Mouse (Mus musculus) adrenal gland, postnatal 10 days (tissue): ENCODE results near the gene 9630041A04Rik. TPM values are rescaled to one million over a fixed set of nuclear protein-coding genes. Genes with fewer than 3 reads are reported as not detected.

Experiments used
- DNase-seq: peaks from one replicate; pipeline ENCODE4 v3.0.0; 2021; ENCODE audit warnings: mixed read lengths
- total RNA-seq, 2 experiments: library from RNA; stranded (reverse); gene quantifications; 2 replicates each; pipeline ENCODE4 v1.2.3; 2021

Gene 9630041A04Rik
- total RNA-seq, 2 experiments from 2014 or later: not detected

DNA sequence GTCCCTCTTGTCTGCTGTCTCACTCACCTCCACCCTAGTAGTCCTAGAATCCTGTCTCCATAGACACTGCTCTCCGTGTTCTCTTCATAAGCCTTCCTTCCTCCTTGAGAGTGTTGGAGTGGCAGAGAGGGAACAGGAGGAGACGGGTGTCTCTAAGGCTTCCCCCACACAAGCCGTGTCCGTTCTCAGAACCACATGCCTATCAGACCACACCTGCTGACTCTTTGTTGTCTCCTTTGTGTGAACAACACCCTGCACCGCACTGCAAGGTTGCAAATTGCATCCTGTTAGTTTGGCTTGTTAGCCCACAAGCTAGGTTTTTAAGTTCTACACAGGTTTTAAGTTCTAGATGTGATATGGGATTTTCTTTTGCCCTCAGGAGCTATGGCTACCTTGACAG is 57.7 kb downstream of the 9630041A04Rik start:
- DNase-seq: no peak

DNA sequence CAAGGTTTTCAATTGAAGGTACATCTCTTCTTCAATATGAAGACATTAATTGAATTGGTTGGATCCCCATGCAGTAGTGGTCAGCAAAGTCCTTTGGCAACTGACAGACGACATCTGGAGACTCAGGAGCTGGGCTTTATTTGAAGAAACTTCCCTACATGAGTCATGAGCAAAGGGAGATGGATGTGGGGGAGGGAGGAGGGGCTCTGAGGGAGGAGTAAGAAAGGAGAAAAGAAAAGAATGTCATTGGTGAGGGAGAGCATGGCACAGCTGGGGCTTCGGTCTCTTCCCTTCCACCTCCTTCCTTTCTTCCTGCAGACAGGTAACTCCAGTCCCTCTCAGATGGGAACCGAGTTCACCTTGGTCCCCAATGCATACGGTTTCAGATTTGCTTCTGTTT is 61.2 kb downstream of the 9630041A04Rik start:
- DNase-seq: no peak

DNA sequence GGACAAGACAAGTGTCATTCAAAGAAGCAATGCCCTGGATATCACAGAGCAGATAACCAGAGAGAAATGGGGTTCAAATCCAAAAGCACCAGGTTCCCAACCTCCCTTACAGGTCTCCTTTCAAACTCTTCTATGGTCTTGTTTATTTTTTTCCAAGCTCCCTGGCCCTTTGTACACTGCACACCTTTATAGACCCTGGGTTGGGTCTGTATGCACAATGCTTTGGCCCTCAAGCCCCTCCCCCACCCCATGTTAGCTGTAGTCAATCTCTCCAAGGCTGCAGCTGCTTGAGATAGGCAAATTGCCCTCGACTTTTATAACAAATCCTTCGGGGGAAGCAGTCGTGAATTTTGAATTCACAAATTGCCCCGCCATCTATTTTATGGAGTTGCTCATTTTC is 63.2 kb downstream of the 9630041A04Rik start:
- DNase-seq: no peak

DNA sequence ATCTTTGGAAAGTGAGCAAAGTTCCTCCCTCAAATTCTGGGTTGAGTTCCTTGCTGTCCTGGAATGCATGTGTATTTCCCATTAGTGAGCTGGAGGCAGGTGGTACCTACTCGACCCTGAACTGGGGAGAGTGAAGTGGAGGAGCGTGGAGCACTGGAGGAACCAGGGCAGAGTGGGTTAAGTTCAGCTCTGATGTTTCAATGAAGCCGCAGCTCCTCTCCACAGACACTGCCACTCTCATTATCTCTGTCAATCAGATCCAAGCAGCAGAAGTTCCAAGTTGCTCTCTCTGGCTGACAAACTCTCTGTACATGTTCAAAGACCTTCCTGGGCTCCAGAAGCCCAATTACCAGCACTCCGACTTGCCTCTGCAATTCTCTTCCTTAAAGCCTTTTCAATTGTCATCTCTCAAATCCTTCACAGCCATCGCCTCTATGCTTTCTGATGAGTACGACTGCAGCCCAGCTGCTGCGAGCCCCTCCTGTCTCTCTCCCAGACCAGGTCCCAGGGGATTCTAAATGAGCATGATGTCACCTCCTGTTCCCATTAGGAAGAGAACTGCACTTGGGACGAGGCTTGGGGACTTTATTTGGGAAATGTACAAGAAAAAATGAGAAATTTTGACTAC is 72.4 kb downstream of the 9630041A04Rik start:
- no peak for DNase-seq

DNA sequence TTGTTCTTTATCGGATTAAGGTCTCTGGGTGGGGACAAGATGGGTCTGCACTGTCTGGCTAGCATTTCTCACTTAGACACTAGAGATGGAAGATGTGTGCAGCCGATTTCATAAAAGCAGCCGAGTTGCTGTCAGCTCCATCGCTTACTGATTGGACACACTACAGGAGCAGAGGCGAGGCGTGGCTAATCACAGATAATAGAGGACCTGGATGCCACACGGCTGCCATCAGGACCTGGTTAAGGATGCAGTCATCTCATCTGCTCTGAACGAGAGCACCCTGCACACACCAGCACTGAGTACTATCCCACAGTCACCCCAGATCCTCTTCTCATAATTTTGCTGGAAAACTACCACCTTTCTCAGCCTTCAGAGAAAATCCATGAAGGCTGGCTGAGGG is 73.2 kb downstream of the 9630041A04Rik start:
- no peak for DNase-seq

DNA sequence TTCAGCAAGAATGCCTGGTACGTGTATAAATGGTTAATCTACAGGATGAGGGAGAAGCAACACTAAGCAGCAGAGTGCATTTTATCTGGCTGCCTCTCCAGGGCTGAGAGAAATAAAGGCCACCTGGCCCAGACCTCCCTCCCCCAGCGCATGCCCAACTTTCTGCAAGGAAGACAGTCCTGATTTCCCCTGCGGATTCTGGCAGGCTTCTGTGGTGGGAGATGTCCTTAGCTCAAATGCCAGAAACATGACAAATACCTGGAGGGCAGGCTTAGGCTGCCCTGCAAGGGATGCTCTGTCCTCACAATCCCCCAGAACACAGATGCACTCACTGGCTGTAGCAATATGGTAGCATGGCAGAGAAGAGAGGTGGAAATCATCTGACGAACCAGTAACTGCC is 76.4 kb downstream of the 9630041A04Rik start:
- no peak for DNase-seq

DNA sequence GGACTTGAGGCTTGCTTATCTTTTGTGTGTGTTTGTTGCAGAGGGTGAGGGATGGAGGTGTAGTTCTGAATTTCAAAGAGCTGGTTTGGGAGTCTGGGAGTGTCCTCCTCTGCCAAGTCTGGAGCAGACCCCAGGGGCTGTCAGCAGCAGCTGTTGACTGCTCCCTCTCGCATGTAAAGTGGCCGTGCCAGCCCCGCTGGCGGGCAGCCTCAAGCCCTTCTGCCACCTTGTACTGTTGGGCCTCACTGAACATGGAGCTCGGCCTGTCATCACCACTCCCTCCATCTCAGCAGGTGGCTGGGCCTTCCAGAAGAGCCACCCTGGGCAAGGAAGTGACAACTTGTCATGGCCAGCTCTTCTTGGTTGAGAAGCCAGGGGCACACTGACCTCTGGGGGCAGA is 77.4 kb downstream of the 9630041A04Rik start:
- DNase-seq: no peak

DNA sequence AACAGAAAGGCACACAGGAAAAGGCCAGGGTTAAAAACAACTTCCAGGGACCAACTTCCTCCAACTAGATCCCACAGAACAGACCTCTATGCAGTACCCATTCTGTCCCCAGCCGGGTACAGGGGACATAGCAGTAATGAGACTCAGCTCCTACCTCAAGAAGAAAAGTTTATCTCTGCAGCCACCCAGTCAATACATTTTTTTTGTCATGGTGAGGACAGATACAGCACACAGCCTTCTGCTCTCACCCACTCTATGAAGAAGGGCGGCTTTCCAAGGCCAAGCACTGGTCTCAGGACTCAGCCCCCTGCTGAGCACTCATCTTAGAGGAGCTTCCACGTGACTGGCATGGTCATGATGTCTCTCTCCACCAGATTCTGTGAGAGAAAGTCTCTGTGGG is 78.5 kb downstream of the 9630041A04Rik start:
- DNase-seq: no peak

DNA sequence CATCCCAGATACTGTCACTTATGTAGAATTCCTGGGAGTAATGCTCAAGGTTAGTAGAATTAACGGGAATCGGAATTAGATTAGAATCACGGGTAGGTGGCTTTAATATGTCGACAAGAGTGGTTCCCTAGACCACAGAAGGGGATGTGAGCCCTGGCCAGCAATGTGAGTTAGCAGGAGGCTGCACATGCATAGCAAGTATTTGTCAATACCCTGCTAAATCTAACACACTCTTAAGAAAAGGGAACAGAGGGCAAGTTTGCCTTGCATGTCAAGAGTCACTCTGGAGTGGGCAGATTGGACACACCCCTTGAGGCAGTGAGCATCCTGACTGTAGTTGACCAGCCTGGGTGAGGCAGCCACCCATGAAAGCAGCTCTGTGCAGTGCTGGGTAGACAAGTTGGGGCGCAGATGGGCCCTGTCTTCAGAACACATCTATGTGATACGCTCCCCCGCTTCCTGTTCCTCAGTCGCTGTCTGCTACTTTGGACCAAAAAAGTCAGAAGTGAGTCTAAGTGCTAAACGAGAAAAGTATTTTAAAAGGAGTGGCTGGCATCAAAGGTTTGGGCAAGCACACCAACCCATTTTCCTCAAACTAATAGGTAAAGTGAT is 80.5 kb downstream of the 9630041A04Rik start:
- no peak for DNase-seq

DNA sequence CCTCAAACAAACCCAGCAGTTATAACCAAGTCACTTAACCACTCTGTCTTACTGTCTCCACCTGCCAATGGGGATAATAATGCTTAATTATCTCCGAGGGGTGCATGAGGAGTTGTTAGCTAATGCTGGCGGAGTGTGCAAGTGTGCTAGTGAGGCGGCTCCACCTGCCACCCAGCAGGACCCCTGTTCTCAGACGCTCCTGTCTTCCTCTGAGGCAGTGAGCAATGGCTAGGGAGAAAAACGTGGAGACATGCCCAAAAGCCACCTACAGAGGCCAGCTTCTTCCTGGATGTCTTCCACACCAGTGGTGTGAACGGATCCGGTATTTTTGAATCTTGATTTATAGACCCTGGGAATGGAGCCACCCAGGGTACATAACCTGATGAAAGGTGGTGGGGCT is 83.7 kb downstream of the 9630041A04Rik start:
- DNase-seq: no peak

DNA sequence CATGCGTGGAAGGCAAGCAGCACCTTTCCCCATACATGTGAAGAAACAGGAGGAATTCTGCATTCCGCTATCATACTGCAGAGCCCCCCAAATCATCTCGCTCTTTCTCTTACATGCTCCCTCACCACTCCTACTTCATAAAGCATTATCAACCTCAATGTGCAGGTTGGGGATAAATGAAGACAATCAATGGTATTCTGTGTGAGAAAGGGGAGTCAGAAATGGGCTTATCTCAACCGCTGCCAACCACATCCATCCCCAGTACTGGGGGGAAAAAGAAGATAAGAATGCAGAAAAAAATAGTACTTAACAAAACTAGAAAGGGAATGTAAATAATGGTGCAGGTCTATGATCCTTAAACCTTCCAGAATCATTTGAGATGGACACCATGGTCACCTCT is 84.2 kb downstream of the 9630041A04Rik start:
- DNase-seq: no peak

DNA sequence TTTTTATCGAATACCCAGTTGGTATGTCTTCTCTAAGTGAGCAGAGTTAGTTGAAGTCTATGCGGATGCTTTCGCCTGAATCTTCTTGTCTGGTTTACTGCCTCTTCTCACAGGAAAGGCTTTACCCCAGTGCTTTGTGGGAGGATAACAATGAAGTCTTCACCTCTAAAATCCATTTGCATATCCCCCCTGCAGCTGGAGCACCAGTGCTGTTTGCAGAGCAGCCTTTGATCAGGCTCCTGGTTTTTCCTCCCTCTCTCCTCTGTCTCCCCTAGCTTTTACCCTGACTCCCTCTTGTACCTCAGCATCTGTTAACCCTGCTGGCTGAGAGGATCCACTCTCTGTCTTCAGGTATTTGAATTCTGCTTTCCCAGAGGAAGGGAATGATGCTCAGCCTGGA is 88.5 kb downstream of the 9630041A04Rik start:
- no peak for DNase-seq

DNA sequence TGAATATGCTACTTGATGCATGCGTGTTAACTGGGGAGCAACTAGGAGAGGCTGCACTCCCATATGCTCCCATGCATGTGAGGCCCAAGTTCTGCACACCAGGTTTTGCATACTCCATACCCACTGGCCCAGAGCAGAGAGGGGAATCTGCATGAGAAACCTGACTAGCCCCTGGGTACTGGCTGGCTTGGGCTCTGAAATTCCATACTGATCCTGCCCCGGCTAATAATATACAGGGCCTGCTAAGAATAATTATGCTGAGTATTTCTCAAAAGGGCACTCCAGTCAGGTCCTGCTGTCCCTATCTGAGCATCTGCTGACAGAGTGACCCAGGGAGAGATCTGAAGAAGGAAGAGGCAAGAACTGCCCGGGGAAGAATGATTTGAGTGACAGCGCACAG is 92.9 kb downstream of the 9630041A04Rik start:
- no peak for DNase-seq

DNA sequence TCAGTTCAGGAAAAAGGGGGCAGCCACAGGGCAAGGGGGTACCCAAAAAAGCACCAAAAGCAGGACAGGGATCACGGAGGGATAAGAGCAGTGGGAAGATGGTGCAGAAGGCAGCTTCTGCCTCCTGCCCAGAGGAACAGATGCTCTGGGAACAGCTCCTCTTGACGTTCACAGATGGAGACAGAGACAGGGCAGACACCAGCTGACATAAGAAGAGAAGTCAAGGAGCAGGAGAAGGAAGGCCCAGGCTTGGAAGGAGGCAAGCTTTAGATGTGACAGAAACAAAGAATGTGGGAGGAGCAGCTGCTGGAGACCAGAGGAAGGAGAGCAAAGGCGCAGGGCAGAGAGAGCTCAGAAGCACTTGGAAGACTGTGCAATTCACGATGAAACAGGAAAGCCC is 94.6 kb downstream of the 9630041A04Rik start:
- DNase-seq: no peak

DNA sequence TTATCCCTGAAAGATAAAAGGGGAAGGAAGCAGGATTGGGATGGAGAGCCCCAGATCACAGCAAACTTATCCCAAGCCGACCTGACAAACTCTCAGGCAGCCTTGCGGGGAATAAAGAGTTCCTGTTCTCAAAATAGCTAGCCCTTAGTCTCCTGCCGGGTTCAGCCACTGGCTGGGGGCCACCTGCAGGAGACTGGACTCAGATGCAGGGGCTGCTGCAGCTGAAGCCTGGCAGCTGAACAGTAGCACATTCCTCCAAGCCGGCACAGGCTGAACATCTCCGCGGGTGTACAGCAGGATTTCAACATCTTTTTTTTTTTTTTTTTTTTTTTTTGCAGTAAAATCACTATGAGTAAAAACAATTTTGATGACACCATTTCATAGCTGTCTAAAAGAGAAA is 110.2 kb downstream of the 9630041A04Rik start:
- DNase-seq: no peak

DNA sequence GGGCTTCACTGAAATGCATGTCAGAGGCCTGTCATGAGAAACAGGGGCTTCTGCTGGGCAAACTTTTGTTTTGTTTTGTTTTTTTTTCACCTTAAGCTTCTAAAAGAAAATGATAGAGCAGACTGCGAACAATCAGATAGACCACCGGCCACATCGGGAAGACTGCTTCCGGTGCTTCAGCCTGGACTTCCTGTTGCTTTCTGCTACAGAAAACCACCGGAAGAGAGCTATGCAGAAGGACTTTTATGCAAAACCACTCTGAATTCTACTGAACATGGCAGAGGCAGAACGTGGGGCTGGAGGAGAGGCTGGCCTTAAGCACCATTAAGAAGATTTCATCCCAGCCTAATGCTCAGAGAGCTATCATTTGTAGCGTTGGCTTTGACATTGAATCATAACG is 110.7 kb downstream of the 9630041A04Rik start:
- no peak for DNase-seq

DNA sequence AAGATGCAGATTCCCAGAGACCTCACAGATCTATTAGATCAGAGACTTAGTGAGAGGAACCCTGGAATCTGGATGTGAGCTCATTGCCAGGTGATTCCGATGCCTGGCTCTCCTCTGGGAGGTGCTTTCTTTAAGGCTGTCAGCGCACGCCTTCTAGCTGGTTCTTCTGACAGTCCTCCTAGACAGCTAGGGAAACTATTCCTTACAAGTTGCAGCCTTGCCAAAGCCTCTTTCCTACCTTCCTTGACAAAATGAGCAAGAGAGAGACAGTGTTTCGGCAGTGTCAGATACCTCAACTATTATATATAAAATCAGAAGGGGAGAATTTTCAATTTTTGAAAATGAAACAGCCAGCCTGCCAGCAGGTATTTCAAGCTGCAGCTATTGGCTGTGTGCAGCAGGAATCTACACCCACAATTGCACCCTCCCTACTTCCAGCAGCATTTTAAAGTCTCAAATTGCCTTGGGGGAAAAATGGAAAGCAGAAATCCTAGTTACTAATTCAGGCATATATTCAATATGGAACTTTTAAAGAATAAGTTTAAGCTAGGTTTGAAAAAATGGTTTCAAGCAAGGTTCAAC is 115.3 kb downstream of the 9630041A04Rik start:
- DNase-seq: no peak

DNA sequence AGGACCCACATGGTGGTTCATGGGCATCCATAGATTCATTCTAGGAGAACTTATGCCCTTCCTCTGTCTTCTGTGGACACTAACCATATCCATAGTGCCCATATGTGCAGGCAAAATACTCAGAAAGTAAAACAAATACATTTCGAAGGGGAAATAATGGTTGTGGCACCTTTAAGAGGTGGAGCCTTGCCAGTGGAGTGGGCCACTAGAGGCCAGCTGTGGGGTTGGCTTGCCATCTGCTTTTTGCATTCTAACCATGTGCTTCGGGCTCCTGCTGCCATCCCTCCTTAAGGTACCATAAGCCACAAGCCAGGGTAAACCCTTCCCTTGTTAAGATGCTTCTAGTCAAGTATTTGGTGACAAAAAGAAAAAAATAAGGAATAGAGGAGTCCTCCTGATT is 119.5 kb downstream of the 9630041A04Rik start:
- DNase-seq: no peak

DNA sequence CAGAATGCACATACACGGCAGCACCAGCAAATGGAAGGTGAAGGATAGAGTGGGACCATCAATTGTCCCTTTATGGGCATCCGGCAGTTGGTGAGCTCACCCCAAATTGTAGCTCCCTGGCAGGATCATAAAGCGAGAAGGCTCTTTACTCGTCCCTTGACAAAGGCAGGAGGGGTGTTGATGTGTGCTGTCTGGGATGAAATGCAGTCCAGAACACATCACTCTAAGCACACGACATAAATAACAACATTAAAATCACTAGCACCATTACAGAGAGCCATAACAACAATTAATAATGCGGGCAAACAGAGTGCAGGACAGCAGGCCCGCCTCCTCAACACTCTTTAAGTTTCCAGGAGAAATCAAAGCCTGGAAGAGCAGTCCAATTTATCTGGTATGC is 120.7 kb downstream of the 9630041A04Rik start:
- no peak for DNase-seq

DNA sequence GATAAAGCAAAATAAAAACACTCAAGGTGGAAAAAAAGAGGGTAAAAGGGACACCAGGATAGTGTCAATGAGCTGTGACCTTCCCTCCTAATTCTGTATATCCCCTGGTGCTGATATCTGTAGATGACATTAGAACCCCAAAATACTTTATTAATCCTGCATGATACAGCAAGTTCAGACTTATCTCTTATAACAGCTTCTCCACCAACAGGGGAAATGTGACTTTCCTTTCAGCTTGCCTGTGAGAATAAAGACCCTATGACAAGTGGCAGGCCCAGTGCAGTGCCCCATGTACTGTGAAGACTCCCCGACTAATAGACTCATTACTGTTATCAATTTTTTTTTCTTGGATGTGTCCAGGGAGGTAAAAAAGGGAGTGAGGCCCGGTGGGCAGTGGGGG is 125.3 kb downstream of the 9630041A04Rik start:
- no peak for DNase-seq

DNA sequence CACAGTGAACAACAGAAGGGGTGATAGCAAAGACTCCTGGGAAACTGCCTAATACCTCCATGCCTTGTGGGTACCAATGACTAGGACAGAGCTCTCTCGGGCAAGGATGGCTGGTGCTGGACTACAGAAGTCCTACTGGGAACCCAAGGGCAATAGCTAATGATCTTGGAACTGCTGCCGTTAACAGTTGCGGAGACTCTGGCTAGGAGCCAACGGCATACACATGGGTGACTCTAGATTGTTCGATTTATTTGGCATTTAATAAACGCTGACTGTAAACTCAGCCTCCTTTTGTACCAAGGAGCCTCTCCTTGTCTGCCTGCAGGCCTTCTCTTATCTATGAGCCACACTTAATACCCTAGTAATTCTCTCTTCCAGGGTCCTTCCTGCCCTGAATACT is 128.4 kb downstream of the 9630041A04Rik start:
- no peak for DNase-seq

DNA sequence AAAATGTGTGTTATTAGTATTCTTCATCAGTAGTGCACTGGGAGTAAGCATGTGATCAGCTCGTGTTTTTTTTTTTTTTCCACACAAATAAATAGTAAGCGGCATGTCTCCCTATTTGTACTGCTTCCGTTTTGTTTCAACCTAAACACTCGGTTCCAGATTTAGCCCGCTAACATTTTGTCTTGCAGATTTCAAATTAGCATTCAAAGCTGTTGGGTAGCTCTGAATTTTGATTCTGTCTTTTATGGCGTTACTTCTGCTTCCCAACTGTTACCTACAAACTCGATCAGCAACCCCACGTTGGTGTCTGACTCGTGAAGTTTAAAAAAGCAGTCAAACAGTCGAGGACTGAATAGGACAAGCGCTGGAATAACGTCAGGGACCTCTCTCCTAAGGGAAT is 129.2 kb downstream of the 9630041A04Rik start:
- DNase-seq: no peak
